Mouse (Mus musculus) liver, postnatal 0 days (tissue): ENCODE measurements around the gene Prr15l. TPM values are rescaled to one million over a fixed set of nuclear protein-coding genes. Genes with fewer than 3 reads are reported as not detected.
A peak's percentile ranks its signal among the peaks of the same experiment; 100 is the strongest.

Experiments used
- ATAC-seq: fragments of 200-750 bp; cut with Nextera tagmentation; 2 replicates; pipeline ENCODE4 v1.8.0; 2017; ENCODE audit warnings: mild to moderate bottlenecking, moderate library complexity
- DNase-seq: peaks from one replicate; pipeline ENCODE4 v3.0.0-alpha.2; 2016
- H3K27ac ChIP-seq: fragments of 300-500 bp; sonication (generic); 2 replicates; pipeline ENCODE4 v1.5.1; 2014; ENCODE audit warnings: antibody characterized with exemption, moderate library complexity, mild to moderate bottlenecking, low read depth
- H3K27me3 ChIP-seq: fragments of 300-500 bp; sonication (generic); 2 replicates; pipeline ENCODE4 v1.6.1; 2014; ENCODE audit warnings: low read length, control low read depth, mixed read lengths; ENCODE audit not compliant: insufficient read depth
- H3K36me3 ChIP-seq: fragments of 300-500 bp; sonication (generic); replicated peaks from 2 replicates; pipeline ENCODE4 v1.6.1; 2014; ENCODE audit warnings: mild to moderate bottlenecking, control low read depth, low read length, moderate library complexity, mixed read lengths; ENCODE audit not compliant: insufficient read depth
- H3K4me1 ChIP-seq: fragments of 300-500 bp; sonication (generic); 2 replicates; pipeline ENCODE4 v1.6.1; 2014; ENCODE audit warnings: antibody characterized with exemption, mild to moderate bottlenecking, control low read depth; ENCODE audit not compliant: insufficient read depth
- H3K4me2 ChIP-seq: fragments of 300-500 bp; sonication (generic); 2 replicates; pipeline ENCODE4 v1.6.1; 2014; ENCODE audit warnings: low read depth, mild to moderate bottlenecking, low read length, moderate library complexity, mixed read lengths
- H3K4me3 ChIP-seq: fragments of 300-500 bp; sonication (generic); 2 replicates; pipeline ENCODE4 v1.5.1; 2014; ENCODE audit warnings: low read depth, low read length
- H3K9ac ChIP-seq: fragments of 300-500 bp; sonication (generic); replicated peaks from 2 replicates; pipeline ENCODE4 v1.6.1; 2014; ENCODE audit warnings: mild to moderate bottlenecking, moderate library complexity
- H3K9me3 ChIP-seq: fragments of 300-500 bp; sonication (generic); 2 replicates; pipeline ENCODE4 v1.6.1; 2016; ENCODE audit warnings: mild to moderate bottlenecking, control low read depth, low read length, mixed read lengths
- CTCF ChIP-seq: sonication (generic); IDR thresholded peaks from 2 replicates; pipeline ENCODE4 v1.5.1; 2016; ENCODE audit warnings: antibody characterized with exemption, low read depth
- EP300 ChIP-seq: IDR thresholded peaks from 2 replicates; pipeline ENCODE4 v1.6.1; 2016; ENCODE audit warnings: antibody characterized with exemption, low read depth, mild to moderate bottlenecking
- WGBS: fragments of 180-500 bp; shearing (Covaris S2); extraction: QIAGEN DNeasy Blood & Tissue Kit; methylation state at CpG from one replicate; pipeline ENCODE4 v1.1.7; 2014; ENCODE audit not compliant: insufficient replicate concordance; 5-methylcytosine and 5-hydroxymethylcytosine counted together
- polyA plus RNA-seq: library from polyadenylated mRNA; unstranded; fragments of >200 nt; fragmentation: Nextera tagmentation; extraction: Ambion mirVana; gene quantifications from 2 replicates; pipeline ENCODE4 v1.2.1, GENCODE M21; 2015

Prr15l gene
- polyA plus RNA-seq = 10.1 and 13.9 TPM in 2 replicates

DNA sequence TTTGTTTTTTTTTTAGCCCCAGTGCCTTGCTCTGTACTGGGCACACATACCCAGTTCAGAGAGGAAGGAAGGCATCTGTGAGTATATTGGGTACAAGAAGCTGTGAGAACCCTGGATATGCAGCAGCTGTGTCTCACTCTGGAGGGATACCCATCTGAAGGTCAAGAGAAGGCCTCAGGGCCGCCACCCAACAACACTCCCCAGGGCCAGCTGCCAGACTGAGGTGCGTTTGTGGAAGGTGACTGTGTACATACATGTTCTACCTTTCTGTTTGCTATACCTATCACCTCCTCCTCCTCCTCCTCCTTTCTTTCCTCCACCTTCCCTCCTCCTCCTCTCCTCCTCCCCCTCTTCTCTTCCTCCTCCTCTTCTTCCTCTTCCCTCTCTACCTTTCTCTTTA, at the start of gene Prr15l:
Gene Prr15l (plus strand): TSS at position 17 of the 400 bp plus-strand sequence.
- peaks cover 35% of the 10 kb centered on the region for H3K4me1 ChIP-seq
- H3K4me3 ChIP-seq = no peak within 1 kb of the TSS
- no peak within 1 kb of the TSS; the same call in 1 of the 2 replicates for H3K4me2 ChIP-seq
- DNase-seq = no peak
- no peak within 1 kb of the TSS for H3K9ac ChIP-seq
- ATAC-seq = no peak
- TF ChIP-seq EP300 (no peak), CTCF (no peak)
- no peaks in the 10 kb centered on the region for H3K36me3 ChIP-seq
- no peaks in the 10 kb centered on the region for H3K9me3 ChIP-seq
- WGBS = 70% methylated on average over 2 of the region's 2 CpGs
- no peaks in the 10 kb centered on the region for H3K27me3 ChIP-seq
- H3K27ac ChIP-seq = peak within 1 kb of the TSS; percentile 88; the same call in 1 of the 2 replicates

DNA sequence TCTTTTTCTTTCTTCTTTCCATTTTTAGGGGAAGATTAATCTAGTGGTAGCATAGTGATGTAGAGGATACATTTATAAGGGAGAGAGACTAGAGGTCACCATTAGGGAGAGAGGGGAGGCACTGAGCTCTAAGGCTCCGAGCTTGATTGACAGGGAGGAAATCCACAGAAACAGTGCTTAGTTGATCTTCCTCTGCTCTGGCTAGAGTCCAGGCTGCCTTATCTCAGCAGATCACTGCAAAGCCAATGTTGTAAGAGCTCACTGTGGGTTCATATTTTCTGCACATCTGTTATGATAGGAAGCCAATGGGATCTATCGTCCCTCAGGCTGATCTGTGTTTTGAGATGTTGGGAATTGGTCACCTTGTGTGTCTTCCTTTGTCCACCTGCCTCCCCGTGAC, 49.2 kb upstream of the Prr15l start:
- 15% methylated on average over 3 of the region's 3 CpGs for WGBS
- no peak for TF ChIP-seq EP300
- no peak overlapping the region for H3K4me2 ChIP-seq
- H3K27me3 ChIP-seq = peaks cover 21% of the 10 kb centered on the region
- no peak overlapping the region for H3K9ac ChIP-seq
- ATAC-seq (no peak), DNase-seq (no peak)
- no peaks in the 10 kb centered on the region for H3K9me3 ChIP-seq
- no peaks in the 10 kb centered on the region; the same call in 1 of the 2 replicates for H3K4me1 ChIP-seq
- H3K4me3 ChIP-seq = no peak overlapping the region
- no peak overlapping the region for H3K27ac ChIP-seq
- H3K36me3 ChIP-seq = no peaks in the 10 kb centered on the region

DNA sequence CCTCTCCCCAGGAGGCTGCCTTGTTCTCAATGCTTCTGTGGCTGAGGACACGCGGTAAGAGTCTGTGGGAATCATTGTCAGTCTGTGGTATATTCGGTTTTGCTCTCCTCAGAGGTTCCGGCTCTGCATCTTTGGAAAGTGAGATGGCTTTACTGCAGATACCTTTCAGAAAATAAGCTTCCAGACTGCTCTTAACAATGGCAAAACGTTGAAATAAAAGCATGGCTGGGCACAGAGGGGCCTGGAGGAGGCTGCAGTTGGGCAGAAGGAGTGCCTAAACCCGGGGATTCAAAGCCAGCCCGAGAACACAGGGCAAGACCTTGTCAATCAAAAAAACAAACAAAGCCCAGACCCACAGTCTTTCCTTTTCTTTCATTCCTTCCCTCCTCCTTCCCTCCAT, 48.5 kb upstream of the Prr15l start:
- Histone ChIP-seq H3K36me3 (no peaks in the 10 kb centered on the region), H3K27ac (no peak overlapping the region), H3K4me2 (0 out of 2 replicates have a peak overlapping the region, but pooled peaks have one; percentile 4), H3K4me1 (no peaks in the 10 kb centered on the region; the same call in 1 of the 2 replicates), H3K27me3 (peaks cover 18% of the 10 kb centered on the region), H3K4me3 (no peak overlapping the region), H3K9ac (no peak overlapping the region; the same call in 1 of the 2 replicates), H3K9me3 (no peaks in the 10 kb centered on the region)
- ATAC-seq (no peak), DNase-seq (no peak)
- WGBS = 17% methylated on average over 7 of the region's 7 CpGs
- TF ChIP-seq EP300 = no peak
- no peak for TF ChIP-seq CTCF

DNA sequence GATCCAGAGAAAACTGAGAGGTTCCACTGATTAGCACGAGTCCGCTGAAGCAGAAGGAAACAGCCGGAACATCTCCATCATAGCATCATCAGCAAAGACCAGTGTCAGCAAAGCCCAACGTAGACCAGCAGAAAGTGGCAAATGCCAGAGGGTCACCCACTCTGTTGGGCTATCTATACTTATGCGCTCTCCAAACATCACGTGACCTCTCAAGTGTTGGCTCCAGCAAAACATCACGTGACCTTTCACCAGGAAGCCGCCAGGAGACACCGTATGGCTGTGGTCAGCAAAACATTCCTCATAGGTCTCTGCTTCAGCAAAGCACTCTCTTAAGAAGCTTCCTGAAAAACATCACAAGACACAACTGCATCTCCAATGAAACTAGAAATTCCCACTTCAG, 47.6 kb upstream of the Prr15l start:
- no peak for DNase-seq
- H3K36me3 ChIP-seq = no peaks in the 10 kb centered on the region
- H3K27ac ChIP-seq = no peak overlapping the region
- H3K27me3 ChIP-seq = peaks cover 17% of the 10 kb centered on the region
- no peak overlapping the region for H3K9ac ChIP-seq
- H3K4me3 ChIP-seq = no peak overlapping the region
- no peaks in the 10 kb centered on the region for H3K9me3 ChIP-seq
- H3K4me1 ChIP-seq = no peaks in the 10 kb centered on the region; the same call in 1 of the 2 replicates
- WGBS = 63% methylated on average over 9 of the region's 9 CpGs
- TF ChIP-seq EP300 (no peak), CTCF (no peak)
- no peak overlapping the region for H3K4me2 ChIP-seq
- ATAC-seq = peak; percentile 48

DNA sequence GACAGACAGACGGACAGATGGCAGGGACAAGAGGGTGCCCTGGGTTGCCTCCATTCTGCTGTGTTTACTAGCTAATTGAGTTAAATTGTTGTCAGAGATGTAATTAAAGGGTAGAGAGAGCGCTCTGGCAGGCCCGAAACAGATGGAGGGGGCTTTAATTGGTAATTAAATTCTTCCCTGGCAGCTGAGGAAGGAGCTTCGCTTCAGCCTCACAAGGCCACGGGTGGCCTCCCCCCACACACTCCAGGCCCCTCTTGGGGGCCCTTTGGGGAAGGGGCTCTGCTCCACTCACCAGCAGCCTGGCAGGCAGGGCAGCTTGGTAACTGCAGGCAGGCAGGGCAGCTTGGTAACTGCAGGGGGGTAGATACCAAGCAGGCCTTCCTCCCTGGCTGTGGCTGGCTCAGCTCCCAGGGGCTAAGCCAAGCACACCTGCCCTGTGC, 42.0 kb upstream of the Prr15l start:
- Histone ChIP-seq H3K4me1 (0 out of 2 replicates have a peak, but pooled peaks cover 4% of the 10 kb centered on the region), H3K4me3 (no peak overlapping the region), H3K4me2 (no peak overlapping the region), H3K36me3 (no peaks in the 10 kb centered on the region), H3K27ac (no peak overlapping the region), H3K27me3 (no peaks in the 10 kb centered on the region), H3K9me3 (no peaks in the 10 kb centered on the region), H3K9ac (no peak overlapping the region)
- DNase-seq = no peak
- no peak for ATAC-seq
- WGBS = 51% methylated on average over 5 of the region's 5 CpGs
- TF ChIP-seq EP300 (no peak), CTCF (no peak)

DNA sequence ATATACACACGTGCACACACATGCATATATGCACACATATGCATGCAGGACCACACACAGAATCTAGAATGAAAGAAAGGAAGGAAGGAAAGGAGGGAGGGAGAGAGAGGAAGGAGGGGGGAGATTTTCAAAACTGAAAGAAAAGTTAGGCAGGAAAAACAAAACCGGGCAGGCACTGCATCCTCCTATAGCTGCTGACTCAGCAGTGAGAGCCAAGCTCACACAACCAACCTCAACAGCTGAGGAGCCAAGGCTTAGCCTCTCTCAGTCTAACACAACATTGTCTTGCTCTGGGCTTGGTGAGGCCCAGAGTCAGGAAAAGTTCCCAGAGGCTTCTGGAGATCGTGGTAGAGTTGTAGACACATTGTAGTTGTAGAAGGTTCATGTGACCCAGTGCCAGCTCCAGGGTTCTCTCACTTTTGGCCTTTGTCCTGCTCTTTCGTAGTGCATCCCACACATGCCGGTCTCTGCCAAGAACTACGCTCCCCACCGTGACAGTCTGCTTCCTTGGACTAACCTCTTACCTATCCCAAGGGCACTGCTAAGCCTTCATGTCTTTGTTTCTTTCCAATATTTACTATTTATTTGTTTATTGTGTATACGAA, 40.9 kb upstream of the Prr15l start:
- Histone ChIP-seq H3K9me3 (no peaks in the 10 kb centered on the region), H3K9ac (no peak overlapping the region), H3K27me3 (no peaks in the 10 kb centered on the region), H3K4me1 (0 out of 2 replicates have a peak, but pooled peaks cover 4% of the 10 kb centered on the region), H3K4me3 (no peak overlapping the region), H3K4me2 (no peak overlapping the region), H3K36me3 (no peaks in the 10 kb centered on the region), H3K27ac (no peak overlapping the region)
- ATAC-seq = no peak
- no peak for DNase-seq
- 62% methylated on average over 8 of the region's 8 CpGs for WGBS
- TF ChIP-seq CTCF (no peak), EP300 (no peak)
